Mouse (Mus musculus) layer of hippocampus, adult 9-11 months (tissue): ENCODE data around the gene Lmod3.

Source experiments
- DNase-seq: peaks from one replicate; pipeline ENCODE4 v3.0.0; 2022

Lmod3 gene

DNA sequence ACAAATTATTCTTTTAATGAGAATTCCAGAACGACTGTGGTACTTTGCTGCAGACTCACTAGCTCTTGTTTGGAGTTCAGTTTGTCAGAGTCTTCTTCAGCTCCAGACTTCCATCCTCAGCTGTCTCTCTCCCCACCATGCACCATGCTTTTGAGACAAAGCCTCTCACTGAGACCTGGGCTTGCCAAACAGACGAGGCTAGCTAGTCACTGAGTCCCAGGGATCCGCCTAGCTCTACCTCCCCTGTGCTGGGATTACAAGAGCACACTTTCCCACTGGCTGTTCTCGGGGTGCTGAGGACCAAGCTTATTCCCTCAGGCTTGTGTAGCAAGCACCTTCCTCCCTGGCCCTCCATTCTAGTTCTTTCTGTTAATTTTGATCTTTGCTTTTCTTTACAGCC, 29.0 kb downstream of the Lmod3 start:
- DNase-seq: no peak

DNA sequence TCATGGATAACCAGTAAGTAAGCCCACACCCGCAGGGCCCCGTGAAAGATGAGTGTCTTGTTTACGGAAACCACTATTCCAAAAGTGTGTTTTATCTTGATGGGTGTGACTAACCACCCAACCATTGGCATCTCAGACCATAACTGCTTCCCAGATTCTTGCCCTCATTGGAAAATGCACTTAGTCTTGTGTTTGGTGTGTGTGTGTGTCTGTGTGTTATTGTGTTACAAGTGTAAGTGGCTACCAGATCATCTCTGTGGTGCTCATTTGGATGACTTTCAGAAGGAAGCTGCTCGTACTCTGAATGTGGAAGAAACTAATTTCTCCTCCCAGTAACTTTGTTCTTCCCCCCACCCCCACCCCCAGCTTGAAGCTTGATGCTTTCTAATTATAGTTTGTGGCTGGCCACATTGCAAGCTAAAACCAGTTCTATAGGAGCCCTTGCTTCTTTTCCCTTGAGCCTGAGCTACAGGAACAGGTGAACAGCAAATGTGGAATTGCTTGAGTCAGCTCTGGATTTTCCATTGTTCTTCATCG, 29.6 kb downstream of the Lmod3 start:
- no peak for DNase-seq

- DNase-seq: no peak
These were observed 30.2 kb downstream of the Lmod3 start for GRCm38 (mm10) chr6:97222321-97222720.

DNA sequence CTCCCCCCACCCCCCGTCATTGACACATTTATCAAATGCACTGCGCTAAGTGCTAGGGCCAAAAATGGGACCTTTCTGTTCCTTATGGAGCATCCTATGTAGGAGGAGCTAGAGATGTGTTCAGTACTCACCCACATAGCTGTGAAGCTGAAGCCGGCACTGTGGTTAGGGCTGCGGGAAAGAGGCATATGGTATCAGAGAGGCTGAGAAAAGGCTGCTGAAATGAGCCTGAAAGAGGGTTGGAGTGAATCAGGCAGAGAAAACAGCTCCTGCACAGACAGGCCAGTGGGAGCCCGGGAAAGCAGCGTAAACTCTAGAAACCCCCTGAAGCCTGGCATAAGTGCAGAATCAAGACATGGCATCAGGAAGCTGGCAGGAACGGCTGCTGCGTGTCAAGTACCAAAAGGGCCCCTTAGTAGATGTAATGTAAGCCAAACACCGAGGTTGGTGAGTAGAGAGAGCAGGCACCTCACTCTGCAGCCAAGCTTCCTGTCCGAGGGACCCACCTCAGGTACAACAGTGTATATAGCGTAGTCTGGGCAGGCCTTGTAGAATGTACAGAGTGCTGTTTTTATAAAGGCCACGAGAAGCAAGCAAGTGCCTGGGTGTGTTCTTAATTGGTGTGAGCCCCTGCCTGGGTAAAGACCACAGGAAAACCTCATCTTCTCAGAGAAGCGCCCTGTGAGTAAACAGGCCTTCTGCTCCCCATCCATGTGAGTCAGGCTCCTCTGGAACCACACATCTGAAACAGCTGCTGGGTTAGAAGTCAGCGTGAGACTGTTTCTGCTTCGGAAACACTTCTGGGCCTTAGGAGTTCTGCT, 31.1 kb downstream of the Lmod3 start:
- peak; percentile 80 for DNase-seq

DNA sequence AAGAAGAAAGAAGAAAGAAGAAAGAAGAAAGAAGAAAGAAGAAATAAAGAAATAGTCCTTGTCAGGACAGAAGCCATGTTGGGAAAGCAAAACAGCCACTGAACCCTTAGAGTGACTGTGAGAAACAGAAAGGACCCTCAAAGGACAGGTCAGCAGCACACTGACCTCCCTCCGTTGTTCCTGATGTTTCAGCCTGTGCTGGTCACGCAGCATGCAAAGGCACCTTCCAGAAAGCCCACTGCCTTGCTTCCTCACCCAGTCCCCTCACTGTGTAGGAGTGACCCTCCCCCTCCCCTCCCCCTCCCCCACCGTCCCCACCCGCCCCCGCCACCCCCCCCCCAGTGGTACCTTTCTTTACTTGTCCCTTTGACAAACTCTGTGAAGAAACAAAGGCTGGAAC, 31.9 kb downstream of the Lmod3 start:
- DNase-seq: no peak

- no peak for DNase-seq
These were observed 36.3 kb downstream of the Lmod3 start for GRCm38 (mm10) chr6:97216154-97216821.

DNA sequence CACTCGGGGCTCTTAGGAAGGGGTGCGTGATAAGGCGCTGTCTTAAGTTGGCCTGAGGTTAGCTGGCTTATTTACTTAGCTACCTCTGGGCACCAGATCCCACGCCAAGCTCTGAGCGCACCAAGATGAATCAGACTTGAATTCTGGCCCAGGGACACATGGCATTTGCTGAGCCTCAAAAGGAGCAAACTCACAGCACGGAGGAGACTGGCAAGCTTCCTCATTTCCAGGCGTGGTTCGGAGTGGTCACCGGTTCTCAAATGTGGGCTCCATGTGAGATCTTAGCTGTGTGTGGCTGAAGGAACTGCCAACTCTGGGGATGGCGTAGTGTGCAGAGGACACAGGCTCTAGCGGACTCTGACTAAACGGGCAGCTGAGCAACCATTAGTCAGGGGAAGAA, 40.6 kb downstream of the Lmod3 start:
- DNase-seq: peak; percentile 58

- no peak for DNase-seq
These were observed 41.5 kb downstream of the Lmod3 start for GRCm38 (mm10) chr6:97210962-97211601.

DNA sequence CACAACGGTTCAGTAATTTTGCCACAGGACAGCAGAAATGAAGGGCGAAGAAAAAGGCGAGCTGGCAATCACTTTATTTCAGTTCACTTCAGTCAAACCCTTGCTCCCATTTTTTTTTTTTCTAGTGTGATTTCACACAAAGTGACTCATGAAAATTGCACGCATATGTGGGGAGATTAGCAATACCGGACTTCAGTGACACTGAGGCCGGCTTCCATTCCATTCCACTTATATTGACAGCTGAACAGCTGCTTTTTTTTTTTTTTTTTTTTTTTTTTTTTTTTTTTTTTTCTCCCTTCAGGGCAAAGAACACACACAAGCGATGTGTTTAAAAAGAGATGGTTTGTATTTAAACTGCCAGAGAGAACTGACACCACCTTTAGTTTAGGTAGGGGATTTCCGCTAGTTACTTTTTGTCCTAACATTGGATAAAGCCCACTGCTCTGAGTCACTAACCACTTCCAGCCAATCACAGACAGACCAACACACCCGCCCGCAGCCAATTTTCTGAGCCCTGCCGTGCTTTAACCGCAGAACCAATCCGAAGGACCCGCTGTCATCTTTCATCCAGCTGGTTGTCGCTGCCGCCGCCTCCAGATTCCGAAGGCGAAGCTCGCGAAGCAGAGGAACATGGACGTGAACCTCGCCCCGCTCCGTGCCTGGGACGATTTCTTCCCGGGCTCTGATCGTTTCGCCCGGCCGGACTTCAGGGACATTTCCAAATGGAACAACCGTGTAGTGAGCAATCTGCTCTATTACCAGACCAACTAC, 42.2 kb downstream of the Lmod3 start, which contains the start of gene Arl6ip5:
Arl6ip5 (plus strand) TSS at position 499 of the 771 bp plus-strand sequence.
- peak; percentile 90 for DNase-seq

- DNase-seq: no peak
These were observed 42.8 kb downstream of the Lmod3 start for GRCm38 (mm10) chr6:97209751-97210150.

DNA sequence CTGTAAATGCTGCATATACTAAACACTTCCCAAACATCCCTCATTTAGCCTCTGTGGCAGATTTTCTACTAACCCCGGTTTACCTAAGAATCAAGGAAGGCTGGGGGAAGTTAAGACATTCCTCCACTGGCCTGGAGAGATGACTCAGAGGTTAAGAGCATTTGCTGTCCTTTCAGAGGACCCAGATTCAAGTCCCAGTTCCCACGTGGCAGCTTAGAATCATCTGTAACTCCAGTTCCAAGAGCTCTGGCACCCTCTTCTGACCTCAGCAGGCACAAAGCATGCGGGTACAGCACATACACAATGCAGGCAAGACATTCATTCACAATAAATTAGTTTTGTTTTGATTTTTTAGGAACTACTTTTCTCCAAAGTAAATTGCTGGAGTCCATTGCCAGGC, 43.4 kb downstream of the Lmod3 start:
- DNase-seq: no peak

GRCm38 (mm10) chr6:97208406-97208805, 44.2 kb downstream of the Lmod3 start:
- DNase-seq: no peak

GRCm38 (mm10) chr6:97207085-97207484, 45.5 kb downstream of the Lmod3 start:
- DNase-seq: no peak

DNA sequence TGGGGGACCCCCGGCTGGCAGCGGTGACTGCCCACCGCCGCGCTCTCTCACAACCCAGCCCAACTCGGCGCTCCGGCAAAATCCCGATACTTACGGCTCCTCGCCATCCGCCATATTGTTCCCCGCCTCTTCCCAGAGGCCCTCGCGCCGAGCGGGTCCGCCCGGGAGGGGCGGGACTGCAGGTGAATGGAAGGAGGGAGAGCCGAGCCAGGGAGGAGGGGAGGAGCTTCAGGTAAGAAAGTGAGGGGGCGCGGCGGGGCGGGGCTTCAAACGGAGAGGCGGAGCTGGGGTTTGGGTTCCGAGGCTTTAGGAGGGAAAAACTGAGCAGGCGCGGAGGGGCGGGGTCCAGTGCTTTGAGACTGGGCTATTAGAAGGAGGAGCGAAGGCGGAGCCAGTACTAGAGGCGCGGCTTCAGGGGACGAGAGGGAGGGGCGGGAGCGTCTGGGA, 47.1 kb downstream of the Lmod3 start, which contains the start of gene Uba3:
Uba3 (minus strand) TSS at position 209 of the 447 bp plus-strand sequence.
- DNase-seq: peak; percentile 99

DNA sequence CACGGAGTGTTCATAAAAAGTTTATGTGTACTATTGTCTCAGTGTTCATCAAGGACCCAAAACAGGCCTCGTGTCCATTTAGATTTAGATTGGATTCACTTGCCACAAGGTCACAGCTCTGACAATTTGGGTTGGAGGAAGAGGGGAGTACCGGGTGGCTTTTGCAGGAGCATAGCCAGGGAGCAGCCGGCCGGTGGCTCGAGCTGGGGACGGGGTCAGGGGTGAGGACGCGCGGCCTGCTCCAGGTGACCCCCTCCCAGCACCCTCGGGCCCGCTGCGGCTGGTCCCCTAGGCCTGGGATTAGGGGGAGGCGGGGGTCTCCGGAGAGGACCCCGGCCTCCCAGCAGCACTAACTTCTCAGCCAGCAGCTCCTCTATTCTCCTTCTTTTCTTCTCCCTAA, 47.6 kb downstream of the Lmod3 start:
- no peak for DNase-seq

GRCm38 (mm10) chr6:97204252-97204869, 48.2 kb downstream of the Lmod3 start:
- DNase-seq: no peak

GRCm38 (mm10) chr6:97202477-97202876, 50.1 kb downstream of the Lmod3 start:
- no peak for DNase-seq

DNA sequence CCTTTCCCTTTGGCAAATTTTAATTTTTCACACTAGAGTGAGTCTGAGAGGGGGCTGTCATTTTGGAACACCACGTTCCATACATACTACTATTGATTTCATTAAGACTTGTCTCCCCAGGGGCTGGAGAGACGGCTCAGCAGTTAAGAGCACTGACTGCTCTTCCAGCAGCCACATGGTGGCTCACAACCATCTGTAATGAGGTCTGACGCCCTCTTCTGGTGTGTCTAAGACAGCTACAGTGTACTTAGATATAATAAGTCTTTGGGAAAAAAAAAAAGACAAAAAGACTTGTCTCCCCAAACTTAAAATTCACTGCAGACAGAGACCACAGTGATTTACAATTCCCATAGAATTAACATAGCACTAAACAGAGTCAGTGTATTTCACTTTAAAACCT, 52.1 kb downstream of the Lmod3 start:
- DNase-seq: no peak
